Mouse (Mus musculus): ENCODE measurements around the gene Cabcoco1. TPM values are rescaled to one million over a fixed set of nuclear protein-coding genes. Genes with fewer than 3 reads are reported as not detected.

Gene Cabcoco1
- total RNA-seq, 2 experiments from 2014 or later: 20.9 to 21.0 TPM

- DNase-seq (ENCODE audit: low spot score): no peak
- intact Hi-C loops (cut with DNase I): loop anchor here (10.0 kb wide), 1 partner anchor 88 kb away; no protein-coding TSS in a partner anchor
Measured at GRCm38 (mm10) chr10:68443132-68443531, 98.6 kb downstream of the Cabcoco1 start.

DNA sequence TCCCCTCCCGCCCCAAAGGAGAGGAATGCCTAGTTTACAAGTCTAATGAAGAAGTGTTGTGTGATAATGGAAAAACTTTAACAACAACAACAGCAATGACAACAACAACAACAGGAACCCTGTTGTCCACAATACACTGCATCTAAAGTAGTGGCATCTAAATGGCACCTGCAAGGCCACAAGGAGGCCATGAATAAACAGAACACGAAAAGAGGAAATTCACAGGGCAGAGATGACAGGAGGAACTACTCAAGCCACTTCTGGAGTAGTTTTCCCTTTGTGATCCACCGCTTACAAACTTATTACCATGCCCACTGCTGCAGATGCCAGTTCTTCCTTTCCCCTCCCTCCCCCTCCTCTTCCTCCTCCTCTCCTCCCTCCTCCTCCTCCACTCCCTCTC lies 99.0 kb downstream of the Cabcoco1 start:
- intact Hi-C loops (cut with DNase I): loop anchor here (10.0 kb wide), 1 partner anchor 88 kb away; no protein-coding TSS in a partner anchor
- no peak for DNase-seq (ENCODE audit: low spot score)

DNA sequence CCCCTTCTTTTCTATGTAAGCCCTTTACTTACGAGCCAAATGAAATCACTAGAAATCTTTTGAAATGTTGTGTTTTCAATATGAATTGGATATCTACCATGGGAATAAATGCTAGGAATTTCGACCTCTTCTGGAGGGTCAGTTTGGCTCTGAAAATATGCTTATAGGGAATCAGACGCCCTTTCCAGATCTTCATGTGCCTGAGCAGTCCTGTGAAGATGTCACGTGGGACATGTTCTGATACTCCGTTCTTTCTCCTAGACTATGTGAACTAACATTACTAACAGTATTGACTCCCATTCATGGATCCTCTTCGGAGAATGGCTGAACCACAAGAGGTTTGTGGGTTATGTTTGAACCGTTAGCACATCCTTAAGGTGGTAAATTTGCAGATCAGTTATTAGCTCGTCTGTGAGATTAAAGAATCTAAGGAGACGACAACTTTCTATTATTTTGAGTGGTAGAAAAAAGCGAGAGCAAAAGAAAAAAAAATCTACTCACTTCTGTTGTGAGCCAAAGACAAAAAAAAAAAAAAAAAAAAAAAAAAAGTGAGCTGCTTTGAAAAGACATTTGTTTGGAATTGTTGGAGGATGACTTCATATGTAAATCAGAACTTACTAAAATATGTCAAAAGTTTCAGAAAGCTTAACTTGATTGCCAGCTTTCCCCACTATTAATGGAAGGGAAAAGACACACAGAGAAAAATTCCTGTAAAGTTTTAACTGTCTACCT lies 99.6 kb downstream of the Cabcoco1 start:
- no peak for DNase-seq (ENCODE audit: low spot score)
- intact Hi-C loops (cut with DNase I): loop anchor here (10.0 kb wide), 1 partner anchor 87 kb away; no protein-coding TSS in a partner anchor

DNA sequence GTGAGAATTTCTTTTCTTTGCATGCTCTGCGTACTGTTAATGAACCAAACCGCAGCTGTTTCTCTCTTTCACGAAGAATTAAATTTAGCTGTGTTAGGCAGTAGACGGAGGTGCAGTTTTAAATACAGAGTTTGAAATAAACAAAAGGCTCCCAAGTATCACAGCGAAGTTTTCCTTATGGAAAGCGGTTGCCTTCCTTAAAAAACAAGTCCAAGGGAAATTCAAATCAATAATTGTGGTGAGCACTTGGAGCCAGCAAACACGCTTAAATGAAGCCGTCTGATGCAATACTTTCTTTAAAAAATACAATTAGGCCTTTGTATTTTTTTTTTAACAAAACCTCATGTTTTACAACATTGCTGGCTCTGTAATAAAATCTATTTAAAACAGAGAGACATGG lies 101.2 kb downstream of the Cabcoco1 start:
- DNase-seq (ENCODE audit: low spot score): no peak
- intact Hi-C loops (cut with DNase I): loop anchor here (10.0 kb wide), 1 partner anchor 86 kb away; no protein-coding TSS in a partner anchor

GRCm38 (mm10) chr10:68435754-68436153 lies 105.9 kb downstream of the Cabcoco1 start:
- DNase-seq (ENCODE audit: low spot score): no peak
- intact Hi-C loops (cut with DNase I): no loop called here

GRCm38 (mm10) chr10:68435001-68435560 lies 106.6 kb downstream of the Cabcoco1 start:
- intact Hi-C loops (cut with DNase I): no loop called here
- no peak for DNase-seq (ENCODE audit: low spot score)

- DNase-seq (ENCODE audit: low spot score): no peak
Measured at GRCm38 (mm10) chr10:68434045-68434639, 107.6 kb downstream of the Cabcoco1 start.

DNA sequence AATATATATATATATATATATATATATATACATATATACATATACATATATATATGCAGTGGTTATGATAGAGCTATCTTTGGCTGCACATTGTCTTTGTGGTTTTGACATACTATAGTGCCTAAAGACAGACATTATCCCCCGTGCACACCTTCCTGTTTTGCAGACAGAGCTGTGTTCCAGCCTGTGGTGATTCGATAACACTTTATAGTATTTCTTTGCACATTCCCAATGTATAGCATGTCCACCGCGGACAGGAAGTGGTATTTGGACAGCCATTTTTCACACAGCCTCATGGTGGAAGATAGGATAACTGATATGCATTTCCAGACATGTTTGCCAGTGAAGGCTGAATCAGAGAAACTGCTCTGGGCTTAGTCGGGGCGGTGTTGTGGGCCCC lies 110.3 kb downstream of the Cabcoco1 start:
- intact Hi-C loops (cut with DNase I): no loop called here
- no peak for DNase-seq (ENCODE audit: low spot score)

More at GRCm38 (mm10) chr10:68434045-68434639, 107.6 kb downstream of the Cabcoco1 start:
- intact Hi-C loops (cut with DNase I): no loop called here

GRCm38 (mm10) chr10:68430929-68431328 lies 110.8 kb downstream of the Cabcoco1 start:
- no peak for DNase-seq (ENCODE audit: low spot score)
- intact Hi-C loops (cut with DNase I): no loop called here

GRCm38 (mm10) chr10:68420393-68420920 lies 121.2 kb downstream of the Cabcoco1 start:
- intact Hi-C loops (cut with DNase I): no loop called here
- no peak for DNase-seq (ENCODE audit: low spot score)

GRCm38 (mm10) chr10:68419893-68420292 lies 121.8 kb downstream of the Cabcoco1 start:
- no peak for DNase-seq (ENCODE audit: low spot score)
- intact Hi-C loops (cut with DNase I): no loop called here

- intact Hi-C loops (cut with DNase I): no loop called here
- no peak for DNase-seq (ENCODE audit: low spot score)
Measured at GRCm38 (mm10) chr10:68417074-68417790, 124.5 kb downstream of the Cabcoco1 start.

DNA sequence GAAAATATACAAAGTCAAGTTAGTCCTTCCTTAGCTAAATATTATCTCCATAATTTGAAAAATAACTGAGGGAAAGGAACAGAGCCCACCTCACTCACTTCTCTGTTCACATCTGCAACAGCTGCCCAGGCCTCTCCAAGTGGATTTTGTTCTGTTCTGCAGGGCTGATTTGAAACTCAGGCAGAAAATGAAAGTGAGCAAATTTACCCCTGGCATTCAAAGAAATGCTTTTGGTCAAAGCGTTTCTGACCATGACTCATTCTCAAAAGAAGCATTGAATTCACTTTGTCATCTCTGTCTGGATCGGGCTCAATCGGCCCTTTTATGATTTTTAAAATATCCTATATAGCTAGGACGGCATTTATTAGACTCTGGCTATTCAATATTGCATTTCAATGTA lies 135.8 kb downstream of the Cabcoco1 start:
- intact Hi-C loops (cut with DNase I): no loop called here
- DNase-seq (ENCODE audit: low spot score): no peak

GRCm38 (mm10) chr10:68396786-68397185 lies 144.9 kb downstream of the Cabcoco1 start:
- no peak for DNase-seq (ENCODE audit: low spot score)
- intact Hi-C loops (cut with DNase I): no loop called here

GRCm38 (mm10) chr10:68396083-68396482 lies 145.6 kb downstream of the Cabcoco1 start:
- intact Hi-C loops (cut with DNase I): no loop called here
- DNase-seq (ENCODE audit: low spot score): no peak

DNA sequence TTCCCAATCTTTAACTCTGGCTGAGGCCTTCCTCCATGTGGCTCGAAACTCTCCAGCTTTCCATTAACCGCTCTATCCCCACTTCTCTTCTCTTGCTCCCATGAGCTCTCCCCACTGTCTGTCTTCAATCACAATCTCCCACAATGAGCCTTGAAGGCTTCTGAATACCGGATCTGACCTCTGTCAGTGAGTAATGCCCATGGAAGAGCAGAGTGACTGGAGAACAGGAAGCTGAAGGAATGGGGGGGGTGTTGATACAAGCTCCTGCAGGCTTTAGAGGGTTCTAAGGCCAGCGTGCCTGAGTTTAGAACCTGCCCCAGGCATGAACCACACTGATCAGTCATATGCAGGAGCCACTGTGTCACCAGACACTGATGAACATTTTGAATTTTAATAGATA lies 150.1 kb downstream of the Cabcoco1 start:
- intact Hi-C loops (cut with DNase I): no loop called here
- no peak for DNase-seq (ENCODE audit: low spot score)

DNA sequence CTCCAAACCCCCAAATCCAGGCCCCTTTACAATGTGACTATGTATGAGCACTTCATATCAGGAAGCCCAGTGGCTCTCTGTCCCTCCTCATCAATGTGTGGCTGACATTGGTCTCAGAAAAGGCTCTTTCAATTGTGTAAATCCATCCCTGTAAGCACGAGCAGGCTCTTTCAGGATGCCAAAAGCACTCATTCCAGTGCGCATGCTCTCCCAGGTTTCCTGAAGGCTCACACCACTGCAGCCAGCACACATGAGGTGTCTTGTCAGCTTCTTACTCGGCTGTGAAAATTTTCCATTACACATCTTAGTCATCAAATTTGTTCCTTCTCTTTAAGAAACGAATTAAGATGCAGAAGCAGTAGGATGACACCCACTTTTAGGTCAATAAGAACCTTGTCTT lies 152.9 kb downstream of the Cabcoco1 start:
- no peak for DNase-seq (ENCODE audit: low spot score)
- intact Hi-C loops (cut with DNase I): no loop called here

- DNase-seq (ENCODE audit: low spot score): no peak
- intact Hi-C loops (cut with DNase I): no loop called here
Measured at GRCm38 (mm10) chr10:68388138-68388537, 153.6 kb downstream of the Cabcoco1 start.

Measured in heart, postnatal 25 days (tissue).